Mouse (Mus musculus) right cerebral cortex, postnatal 10 days (tissue): ENCODE results near the gene Ddr2.
"Not testable (repeated sequence)": the region's sequence is repeated elsewhere in the genome, so short reads cannot be mapped to it uniquely, and the experiment has no call there.

ENCODE experiments used
- DNase-seq, 2 experiments: peaks; one replicate each; pipeline ENCODE4 v3.0.0; 2021; ENCODE audit warnings: low spot score in 2 of 2

The Ddr2 gene

GRCm38 (mm10) chr1:170039402-170039801 is 71.2 kb downstream of the Ddr2 start:
- no peak for DNase-seq

- no peak for DNase-seq
These were observed 75.0 kb downstream of the Ddr2 start for GRCm38 (mm10) chr1:170035575-170035974.

GRCm38 (mm10) chr1:170034961-170035360 is 75.6 kb downstream of the Ddr2 start:
- DNase-seq, result no peak

- DNase-seq, result no peak
These were observed 78.9 kb downstream of the Ddr2 start for GRCm38 (mm10) chr1:170031656-170032055.

- DNase-seq, result peak in 1 of 2 experiments; percentile 30
These were observed 95.8 kb downstream of the Ddr2 start for GRCm38 (mm10) chr1:170014784-170015183.

GRCm38 (mm10) chr1:170010716-170011505 is 99.7 kb downstream of the Ddr2 start:
- DNase-seq, result peak in 1 of 2 experiments; percentile 33

GRCm38 (mm10) chr1:170009296-170009695 is 101.3 kb downstream of the Ddr2 start:
- DNase-seq, result no peak

- DNase-seq, result no peak
These were observed 101.9 kb downstream of the Ddr2 start for GRCm38 (mm10) chr1:170008432-170009220.

- DNase-seq, result no peak
These were observed 104.0 kb downstream of the Ddr2 start for GRCm38 (mm10) chr1:170006516-170006915.

GRCm38 (mm10) chr1:170005297-170005696 is 105.3 kb downstream of the Ddr2 start:
- no peak for DNase-seq

- DNase-seq, result not testable (repeated sequence)
These were observed 116.7 kb downstream of the Ddr2 start for GRCm38 (mm10) chr1:169993901-169994300.

GRCm38 (mm10) chr1:169986166-169986565 is 124.4 kb downstream of the Ddr2 start:
- no peak for DNase-seq

- no peak for DNase-seq
These were observed 132.9 kb downstream of the Ddr2 start for GRCm38 (mm10) chr1:169977621-169978020.

- DNase-seq, result no peak
These were observed 138.6 kb downstream of the Ddr2 start for GRCm38 (mm10) chr1:169971998-169972397.

GRCm38 (mm10) chr1:169970936-169971335 is 139.6 kb downstream of the Ddr2 start:
- no peak for DNase-seq

GRCm38 (mm10) chr1:169969516-169969886 is 141.1 kb downstream of the Ddr2 start:
- DNase-seq, result no peak

GRCm38 (mm10) chr1:169968792-169969515 is 141.6 kb downstream of the Ddr2 start, which contains the start of gene Hsd17b7:
Gene Hsd17b7 (minus strand): TSS chr1:169969241.
- DNase-seq, result peak; percentile 100

- no peak for DNase-seq
These were observed 157.5 kb downstream of the Ddr2 start for GRCm38 (mm10) chr1:169953106-169953505.

- no peak for DNase-seq
These were observed 157.9 kb downstream of the Ddr2 start for GRCm38 (mm10) chr1:169952636-169953035.

GRCm38 (mm10) chr1:169951561-169951960 is 159.0 kb downstream of the Ddr2 start:
- no peak for DNase-seq

- no peak for DNase-seq
These were observed 159.9 kb downstream of the Ddr2 start for GRCm38 (mm10) chr1:169950651-169951050.

- DNase-seq, result no peak
These were observed 160.6 kb downstream of the Ddr2 start for GRCm38 (mm10) chr1:169949981-169950380.
